Mouse (Mus musculus) ES-Bruce4 (cell line): ENCODE results near the gene Tor2a.

Experiments used
- CTCF ChIP-seq: IDR thresholded peaks from one replicate; pipeline ENCODE4 v1.8.1; 2011; ENCODE audit warnings: low read depth, low read length
- EP300 ChIP-seq: IDR thresholded peaks from 2 replicates; pipeline ENCODE4 v1.6.1; 2011; ENCODE audit warnings: low read depth, low read length; ENCODE audit not compliant: insufficient read depth

- TF ChIP-seq CTCF (peak; percentile 95), EP300 (0 out of 2 replicates have a peak, but pooled peaks have one; percentile 31)
These were observed 22.1 kb downstream of the Tor2a start for GRCm38 (mm10) chr2:32779131-32779530.
